Mouse (Mus musculus) thymus, postnatal 10 days (tissue): ENCODE results near the gene Fgd3.

Experiments
- DNase-seq, 2 experiments: peaks; one replicate each; pipeline ENCODE4 v3.0.0; 2021; ENCODE audit warnings: low spot score in 2 of 2

Gene Fgd3

DNA sequence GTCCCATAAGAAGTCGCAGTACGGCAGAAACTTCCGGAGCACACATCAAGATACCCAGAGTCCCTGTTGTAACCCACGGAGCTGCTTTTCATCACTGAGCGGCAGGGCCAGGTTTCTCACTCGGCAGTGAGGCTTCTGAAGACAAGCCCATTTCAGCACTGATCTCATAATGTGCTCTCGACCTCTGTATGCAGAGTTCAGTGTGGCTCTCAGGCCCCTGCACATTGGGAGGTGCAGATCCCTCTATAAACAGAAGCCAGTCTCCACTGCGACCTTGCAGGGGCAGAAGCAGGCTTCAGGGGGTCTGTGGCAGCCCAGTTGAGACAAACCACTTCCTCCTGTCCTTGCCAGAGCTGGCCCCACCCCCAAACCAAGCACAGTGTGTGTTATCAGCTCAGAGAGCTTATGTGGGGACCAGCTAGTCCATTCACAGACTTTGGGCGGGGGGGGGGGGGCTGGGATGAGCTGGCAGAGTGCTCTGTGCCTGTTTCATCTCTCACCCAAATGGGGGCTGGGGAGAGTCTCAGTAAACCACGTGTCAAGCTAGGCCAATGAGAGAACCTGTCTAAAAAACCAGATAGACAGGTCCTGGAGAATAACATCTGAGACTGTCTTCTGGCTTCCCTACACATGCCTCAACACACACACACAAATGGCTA, 12.7 kb downstream of the Fgd3 start:
- DNase-seq = peak; percentile 67 to 71

DNA sequence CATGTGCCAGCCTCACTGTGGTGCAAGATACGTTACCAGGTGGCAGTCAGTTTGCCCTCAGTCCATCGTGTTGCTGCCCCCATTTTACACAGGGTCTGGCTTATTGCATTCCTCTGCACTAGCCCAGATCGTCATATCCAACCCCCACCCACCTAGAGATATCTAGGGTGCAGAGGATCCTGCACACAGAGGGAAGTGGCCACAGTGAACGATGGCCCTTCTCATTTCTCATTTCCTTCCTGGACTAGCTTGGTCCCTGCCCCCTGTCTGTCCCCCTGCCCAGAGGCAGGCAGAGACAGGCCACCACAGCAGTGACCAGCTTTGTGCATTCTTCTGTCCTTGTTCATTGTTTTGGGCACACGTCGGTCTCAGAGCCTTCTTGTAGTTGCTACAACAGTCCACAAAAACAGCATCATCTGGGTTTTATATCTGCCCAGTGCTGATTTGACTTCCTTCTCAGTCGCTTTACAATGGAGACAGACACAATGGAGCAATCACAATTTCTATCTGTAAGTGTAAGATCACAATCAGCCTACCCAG, 13.3 kb downstream of the Fgd3 start:
- peak; percentile 6 to 16 for DNase-seq

DNA sequence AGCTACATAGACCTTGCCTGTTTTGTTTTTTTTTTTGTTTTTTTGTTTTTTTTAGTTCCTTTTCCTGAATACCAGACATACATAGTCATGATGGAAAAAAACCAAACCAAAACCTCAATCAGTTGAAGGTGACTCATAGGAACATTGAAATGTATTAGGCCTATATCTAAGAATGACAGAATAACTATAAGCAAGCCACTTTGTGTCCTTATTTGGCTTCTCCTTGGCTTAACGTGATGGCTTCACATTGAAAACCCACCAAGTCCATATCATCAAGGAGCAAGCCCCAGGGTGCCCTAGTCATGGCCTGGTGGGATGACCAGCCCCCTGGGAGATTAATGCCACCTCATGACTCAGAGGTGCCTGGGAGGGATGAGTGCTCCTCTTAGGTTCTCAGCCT, 19.3 kb downstream of the Fgd3 start:
- no peak for DNase-seq

DNA sequence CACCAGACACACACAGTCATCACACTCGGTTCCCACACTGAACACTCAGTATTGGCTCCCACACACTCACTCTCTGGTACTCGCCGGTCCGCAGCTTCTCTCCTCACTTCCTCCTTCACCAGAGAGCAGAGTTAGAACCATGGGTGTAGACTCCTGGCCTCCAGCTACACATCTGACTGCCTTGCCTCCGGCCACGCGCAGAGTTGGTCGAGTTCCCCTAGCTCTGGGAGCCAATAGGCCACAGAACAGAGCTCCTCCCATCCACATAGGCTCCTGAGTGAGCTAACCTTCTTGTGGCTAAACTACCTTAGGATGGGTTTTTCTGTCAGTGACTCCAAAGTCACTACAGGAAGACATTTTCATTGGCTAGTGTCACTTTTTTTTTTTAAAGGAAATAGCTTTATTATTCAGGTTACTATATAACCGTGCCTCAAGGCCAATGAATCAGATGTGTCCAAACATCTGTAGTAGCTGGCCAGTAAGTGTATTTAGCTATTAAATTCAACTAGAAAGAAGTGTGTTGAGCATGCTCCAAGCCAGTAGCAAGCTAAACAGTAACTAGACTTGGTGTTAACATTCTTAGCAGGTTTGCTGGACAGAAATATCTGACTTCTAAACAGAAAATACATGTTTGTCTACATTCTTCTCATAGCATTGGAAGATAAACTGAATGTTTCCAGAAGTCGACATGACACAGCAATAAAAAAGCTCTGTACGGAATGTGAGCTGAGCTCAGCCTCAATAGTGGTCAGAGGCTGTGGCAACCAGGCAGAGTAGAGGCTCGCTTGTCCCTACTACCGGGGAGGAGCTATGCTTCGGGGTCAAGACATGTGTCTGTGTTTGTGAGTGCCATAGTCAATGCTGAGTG, 21.4 kb downstream of the Fgd3 start:
- no peak for DNase-seq

DNA sequence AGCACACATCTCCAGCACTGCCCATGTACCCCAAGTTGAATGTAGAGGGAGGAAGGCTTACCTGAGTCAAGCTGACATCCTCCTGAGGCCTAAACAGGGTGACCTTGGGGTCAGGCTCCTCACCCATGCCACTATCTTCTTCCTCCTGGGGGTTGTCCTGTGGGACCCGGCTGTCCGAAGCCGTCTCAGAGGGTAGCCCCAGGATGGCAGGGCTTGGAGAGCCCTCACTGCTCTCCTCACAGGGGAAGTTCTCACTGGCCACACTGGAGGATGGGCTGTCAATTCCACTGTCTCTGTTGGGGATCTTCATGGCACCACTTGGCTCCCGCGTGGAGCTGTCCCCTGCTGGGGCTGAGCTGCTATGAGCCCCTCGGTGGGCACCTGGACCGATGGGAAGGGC, 23.8 kb downstream of the Fgd3 start:
- no peak for DNase-seq

DNA sequence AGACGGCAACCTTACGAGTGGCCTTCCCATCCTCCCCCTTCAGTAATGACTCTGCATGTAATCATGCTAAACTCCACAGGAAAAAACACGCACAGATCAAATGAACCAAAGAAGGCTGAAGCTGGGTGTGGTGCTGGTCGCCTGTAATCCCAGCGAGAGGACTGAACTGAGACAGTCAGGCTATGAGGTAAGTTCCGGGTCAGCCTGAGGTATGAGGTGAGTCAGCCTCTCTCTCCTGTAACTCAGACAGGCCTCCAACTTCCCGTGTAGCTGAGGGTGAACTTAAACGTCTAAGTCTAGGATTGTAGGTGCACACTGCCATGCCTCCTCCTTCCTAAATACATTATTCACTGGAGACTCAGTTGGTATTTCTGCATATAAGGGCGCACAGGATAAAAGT, 26.0 kb downstream of the Fgd3 start:
- DNase-seq = no peak

DNA sequence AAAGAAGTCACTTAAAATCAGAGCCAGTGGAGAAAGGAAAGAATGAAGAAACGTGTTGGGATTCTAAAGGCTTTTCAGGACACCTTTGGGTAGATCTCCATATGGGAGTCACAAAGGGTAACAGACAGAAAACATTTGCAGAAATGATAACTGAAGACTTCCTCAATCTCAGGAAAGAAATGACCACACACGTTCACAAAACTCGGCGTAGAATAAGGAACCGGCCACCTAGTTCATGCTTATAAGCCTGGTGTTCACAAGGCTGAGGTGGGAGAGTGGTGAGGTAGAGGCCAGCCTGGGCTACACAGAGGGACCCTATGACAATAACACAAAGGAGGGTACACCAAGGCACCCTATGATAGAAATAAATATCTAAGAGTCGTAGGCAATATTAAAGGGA, 28.2 kb downstream of the Fgd3 start:
- no peak for DNase-seq

DNA sequence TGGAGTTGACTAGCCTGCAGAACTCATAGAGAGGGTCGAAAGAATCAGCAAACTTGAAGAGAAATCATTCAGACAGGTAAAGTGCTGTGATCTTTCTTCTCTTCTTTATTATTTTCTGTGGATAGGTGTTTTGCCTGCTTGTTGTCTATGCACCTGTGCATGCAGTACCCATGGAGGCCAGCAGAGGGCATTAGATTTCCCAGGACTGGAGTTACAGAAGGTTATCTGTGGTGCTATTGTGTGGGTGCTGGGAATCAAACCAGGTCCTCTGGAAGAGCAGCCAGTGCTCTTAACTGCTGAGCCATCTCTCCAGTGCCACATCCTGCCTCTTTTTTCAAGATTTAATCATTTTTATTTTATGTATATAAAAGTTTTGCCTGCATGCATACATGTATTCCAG, 28.7 kb downstream of the Fgd3 start:
- peak; percentile 23 to 57 for DNase-seq

DNA sequence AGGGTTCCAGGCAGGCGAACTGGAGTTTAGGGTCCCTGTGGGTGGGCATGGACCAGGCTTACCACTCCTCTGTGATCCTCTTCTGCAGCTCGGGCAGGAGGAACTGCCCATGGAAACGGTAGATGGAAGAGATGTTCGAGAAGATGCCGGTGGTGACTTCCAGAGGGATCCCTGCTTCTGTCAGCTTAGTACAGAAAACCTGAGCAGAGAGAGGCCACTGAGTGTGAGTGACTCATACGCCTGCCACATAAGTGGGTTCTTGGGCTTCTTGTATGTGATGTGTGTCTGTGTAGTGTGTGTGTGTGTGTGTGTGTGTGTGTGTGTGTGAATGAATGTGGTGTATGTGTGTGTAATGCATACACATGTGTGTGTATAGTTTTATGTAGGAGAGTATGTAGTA, 32.9 kb downstream of the Fgd3 start:
- DNase-seq = no peak

DNA sequence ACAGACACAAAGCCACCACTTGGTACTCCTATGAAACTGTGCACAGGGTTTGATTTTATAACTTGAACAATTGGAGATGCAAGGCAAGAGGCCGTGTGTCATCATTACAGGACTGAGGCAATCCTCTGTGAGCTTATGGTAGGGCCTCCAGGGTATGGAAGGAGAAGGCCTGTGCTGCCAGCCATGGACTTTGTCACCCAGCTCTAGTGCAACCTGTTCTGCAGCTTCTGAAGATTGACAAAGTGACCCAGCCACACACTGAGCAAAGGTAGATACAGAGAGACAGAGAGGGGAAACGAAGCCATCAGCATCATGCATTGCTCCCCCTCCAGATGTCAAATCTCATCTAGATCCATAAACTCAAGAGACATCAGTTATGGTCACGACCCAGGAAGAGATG, 33.4 kb downstream of the Fgd3 start:
- no peak for DNase-seq

DNA sequence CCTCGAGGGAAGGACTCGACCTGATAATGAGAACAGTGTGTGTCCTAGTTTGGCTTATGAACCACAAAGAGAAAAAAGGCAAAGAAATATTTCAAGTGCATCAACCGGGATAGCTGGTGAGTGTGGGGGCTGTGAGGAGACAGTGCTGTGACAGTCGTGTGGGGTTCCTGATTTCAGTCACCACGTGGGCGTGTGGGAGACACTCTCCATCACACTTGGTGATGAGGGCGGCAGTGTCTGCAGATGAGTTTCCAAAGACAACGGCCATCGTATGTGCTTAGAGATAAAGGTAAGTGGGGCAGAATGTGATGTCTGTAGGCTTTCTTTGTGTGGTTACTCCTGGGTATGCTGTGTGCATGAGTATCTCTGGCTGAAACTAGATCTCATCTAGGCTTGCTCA, 36.4 kb downstream of the Fgd3 start:
- no peak for DNase-seq

DNA sequence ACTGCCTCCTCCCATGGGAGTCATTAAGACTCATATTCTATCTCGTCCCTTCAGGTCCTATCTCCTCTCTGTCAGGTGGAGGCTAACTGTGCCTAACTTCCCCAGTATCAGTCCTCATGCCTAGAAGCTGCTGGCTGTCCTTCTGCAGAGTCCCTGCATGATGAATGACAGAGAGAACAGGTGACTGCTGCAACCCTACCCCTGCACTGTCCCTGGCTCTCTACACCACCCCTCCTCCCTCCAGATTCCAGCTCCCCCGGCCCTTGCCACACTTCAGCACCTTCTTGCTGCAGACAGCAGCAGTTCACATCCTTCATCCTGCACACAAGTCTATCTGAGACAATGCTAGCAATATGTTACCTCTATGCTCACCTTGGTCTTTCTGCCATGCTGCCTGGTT, 37.9 kb downstream of the Fgd3 start:
- no peak for DNase-seq

DNA sequence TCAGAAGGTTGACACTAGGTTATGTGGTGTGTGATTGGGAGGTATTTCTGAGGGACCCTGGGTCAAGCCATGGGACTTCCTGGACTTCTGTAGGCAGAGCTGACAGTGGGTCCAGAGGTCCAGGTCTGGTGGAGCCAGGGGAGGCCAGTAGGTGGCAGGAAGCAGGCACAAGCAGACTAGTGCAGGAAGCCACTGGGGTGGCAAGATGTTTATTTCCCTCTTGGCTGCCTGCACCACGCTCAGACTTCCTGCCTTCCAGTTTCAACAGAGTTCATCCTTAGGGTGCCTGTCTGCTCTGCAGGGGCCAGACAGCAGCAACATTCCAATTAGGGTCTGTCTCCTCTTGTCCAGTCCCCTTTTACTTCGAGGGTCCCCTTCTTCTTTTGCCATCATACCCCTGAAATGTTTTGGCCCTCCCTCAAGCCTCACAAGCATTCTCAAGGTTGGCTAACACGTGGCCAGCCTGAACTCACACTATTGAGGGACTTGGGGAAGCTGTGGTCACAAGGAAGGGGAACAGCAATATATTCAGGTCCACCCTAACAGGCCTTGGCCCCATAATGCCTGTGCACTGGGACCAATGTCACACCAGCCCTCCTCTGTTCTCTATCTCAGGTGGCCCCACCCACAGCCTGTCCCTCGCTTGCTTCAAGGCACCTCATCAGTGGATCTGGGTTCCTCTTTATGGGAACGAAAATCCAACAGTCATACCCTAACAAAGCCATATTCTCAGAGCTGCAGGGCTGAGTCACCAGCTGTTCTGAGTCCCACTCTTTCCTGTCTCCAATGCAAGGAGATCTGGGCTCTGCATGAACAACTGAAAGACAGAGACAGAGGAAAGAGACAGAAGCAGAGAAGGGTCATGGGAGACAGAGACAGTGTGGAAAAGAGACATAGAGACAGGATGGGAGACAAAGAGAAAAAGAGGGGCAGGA, 48.0 kb downstream of the Fgd3 start:
- DNase-seq = peak in 1 of 2 experiments; percentile 17

DNA sequence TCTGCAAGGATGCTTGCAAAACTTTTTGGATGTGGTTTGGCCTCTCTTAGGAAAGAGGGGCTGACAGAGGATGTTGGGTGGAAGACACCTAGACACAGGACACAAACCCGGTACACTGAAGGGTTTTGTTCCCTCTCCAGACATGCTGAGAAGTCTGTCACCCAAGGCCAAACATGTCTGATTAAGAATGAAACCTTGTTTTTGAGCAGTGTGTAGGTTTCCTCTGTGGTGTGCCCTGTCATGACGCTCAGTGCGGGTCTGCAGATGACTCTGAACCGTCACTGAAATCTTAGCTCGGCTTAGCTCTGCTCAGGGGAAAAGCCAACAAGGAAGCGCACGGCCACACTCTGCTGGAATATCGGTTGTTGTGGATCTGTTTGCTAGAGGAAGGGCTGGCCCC, 49.6 kb downstream of the Fgd3 start:
- no peak for DNase-seq

DNA sequence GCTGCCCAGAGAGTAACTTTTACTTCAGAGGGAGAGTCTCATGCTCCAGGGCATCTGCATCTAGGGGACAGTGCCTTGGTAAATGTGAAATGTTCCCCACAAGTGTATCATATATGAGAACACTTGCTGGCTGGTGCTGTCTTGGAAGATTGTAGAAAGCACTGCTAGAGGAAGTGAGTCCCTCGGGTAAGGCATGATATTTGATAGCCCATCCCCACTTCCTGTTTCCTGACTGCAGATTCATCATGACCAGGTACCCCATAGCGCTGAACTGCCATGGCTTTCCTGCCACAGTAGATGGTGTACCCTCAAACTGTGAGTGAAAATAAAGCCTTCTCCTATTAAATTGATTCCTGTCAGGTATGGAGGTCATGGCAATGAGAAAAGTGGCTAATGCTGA, 52.5 kb downstream of the Fgd3 start:
- DNase-seq = peak in 1 of 2 experiments; percentile 27

DNA sequence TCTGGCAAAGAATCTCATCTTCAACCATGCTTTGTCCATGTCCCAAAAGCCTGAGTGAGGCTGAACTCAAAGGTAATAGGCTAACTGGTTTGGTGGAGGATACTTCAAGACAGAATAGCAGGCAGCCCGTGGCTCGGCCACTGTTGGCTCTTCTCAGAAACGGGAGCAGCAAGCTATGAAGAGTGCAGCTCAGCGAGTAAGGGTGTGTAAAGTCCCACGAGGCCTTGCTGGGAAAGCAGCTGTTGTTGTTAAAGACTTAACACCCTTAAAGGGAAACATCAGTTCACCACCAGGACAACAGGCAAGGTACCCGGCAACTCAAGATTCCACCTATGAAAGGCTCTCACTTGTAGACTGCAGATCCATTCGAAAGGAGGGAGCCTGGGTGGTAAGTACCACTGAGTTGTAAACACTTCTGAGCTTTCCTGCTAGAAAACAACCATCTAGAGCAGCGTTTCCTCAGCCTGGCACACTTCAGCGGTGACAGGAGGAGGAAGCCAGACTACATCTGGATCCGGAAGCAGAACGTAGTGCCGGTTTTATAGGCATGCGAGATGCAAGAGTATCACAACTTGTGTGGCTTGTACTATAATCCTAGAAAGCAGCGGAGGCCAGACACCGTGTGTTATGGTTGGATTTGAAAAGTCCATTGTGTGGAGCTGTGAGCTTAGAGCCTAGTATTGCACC, 59.9 kb downstream of the Fgd3 start:
- no peak for DNase-seq

DNA sequence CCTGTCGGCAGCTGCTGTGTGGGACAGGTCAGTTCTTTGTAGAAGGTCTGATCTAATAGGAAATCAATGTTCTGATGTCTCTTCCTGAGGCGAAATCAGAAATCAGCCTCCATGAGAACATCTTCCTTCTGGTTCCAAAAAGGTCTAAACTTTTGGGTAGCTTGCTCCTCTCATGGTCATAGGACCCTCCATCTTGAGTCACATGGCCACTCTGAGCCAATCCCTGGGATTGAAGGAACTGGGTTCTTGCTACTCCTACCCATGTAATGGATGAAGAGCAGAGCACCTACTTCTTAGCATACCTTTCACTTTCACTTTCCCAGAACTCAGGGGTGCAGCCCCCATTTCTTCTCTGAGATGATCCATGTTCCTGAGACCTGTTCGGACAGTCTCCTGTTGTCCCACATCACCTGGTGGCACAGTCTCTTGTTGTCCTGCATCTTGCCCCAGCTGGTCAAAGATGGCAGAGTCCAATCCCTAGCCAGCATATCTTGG, 62.2 kb downstream of the Fgd3 start:
- DNase-seq = no peak

DNA sequence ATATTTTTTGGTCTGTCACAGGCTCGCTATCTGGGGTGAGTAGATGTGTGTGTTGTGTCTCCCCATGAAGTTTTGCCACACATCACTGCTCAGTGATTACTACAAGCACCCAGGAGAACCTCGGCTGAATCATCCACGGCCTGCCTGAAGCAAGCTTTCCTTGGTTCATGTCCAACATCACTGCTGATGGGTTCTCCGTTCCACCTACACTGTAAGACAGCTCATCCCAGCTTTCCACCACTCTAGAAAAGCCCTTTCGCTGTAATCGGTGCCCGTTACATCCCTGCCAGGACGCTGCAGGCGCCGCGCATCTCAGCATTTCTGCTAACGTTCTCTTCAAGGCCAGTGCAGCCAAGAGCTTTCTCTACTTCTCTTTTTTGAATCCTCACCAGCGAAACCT, 67.4 kb downstream of the Fgd3 start:
- DNase-seq = no peak

DNA sequence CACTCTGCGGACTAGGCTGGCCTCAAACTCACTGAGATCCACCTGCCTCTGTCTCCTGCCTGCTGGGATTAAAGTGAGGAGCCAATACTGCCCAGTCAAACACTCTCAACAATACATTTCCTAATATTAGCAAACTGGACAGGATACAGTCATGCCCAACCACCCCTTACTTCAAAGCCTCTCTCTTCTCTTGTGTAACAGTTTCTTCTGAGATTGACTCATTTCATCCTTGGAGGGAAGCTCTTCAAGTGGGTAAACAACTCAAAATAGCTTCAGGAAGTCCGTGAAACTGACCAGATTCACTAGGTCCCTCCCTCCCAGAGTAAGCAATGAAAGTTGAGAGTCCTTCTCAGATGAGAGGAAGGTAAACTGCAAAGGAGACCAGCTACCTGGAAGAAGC, 68.0 kb downstream of the Fgd3 start:
- no peak for DNase-seq

DNA sequence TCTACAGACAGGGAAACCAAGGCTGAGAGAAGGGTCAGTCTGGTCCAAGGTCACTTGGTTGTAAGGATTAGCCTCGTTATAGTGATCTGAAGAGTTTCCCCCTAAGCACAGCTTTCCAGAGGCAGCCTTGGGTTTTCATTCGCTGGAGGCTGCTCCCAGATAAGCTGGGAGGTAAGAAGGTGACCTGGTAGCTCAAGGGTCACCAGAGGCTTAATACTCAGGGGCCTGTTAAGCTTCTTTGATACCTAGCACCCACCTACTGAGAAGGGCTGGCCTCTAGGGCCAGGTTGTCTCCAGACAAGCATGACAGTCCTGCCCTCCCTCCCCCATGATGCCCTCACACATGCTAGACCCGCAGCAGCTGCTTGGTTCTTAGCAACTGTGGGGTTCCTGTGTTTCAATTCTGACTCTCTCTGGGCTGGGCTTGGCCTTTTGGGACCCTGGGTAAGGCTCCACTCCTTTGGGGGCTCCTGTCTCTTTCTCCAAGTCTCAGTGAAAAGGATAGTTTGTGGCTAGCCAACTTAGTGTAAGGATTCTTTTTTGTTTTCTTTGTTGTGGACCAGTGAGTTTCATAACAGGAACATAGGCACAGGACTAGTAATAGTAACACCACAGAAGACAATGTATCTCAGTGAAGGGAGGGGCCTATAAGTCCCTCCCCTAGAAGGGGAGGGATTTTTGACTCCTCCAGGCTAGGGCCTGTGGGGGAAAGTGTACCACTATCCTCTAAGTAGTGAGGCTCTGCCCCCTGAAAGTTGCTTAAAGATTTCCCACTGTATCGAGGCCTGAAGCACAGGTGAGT, 69.2 kb downstream of the Fgd3 start:
- no peak for DNase-seq
